Mouse (Mus musculus): ENCODE data around the gene AW146154. TPM values are rescaled to one million over a fixed set of nuclear protein-coding genes. Genes with fewer than 3 reads are reported as not detected.
"Not testable (repeated sequence)": the region's sequence is repeated elsewhere in the genome, so short reads cannot be mapped to it uniquely, and the experiment has no call there.

The AW146154 gene
- total and polyA plus RNA-seq, 3 experiments, result 2.2 to 5.2 (median 3.3) TPM

GRCm38 (mm10) chr7:41497871-41498270, 1.8 kb downstream of the AW146154 start:
- TF ChIP-seq CTCF (IDR thresholded peaks at IDR 0.05) (no peak), EP300 (IDR thresholded peaks at IDR 0.05; ENCODE audit: insufficient read depth, low read depth, low read length) (no peak), POLR2A (IDR thresholded peaks at IDR 0.05; ENCODE audit: insufficient read depth, low read depth, low read length) (no peak)
- Histone ChIP-seq H3K36me3 (ENCODE audit: control insufficient read depth, insufficient read depth, low read length) (no peaks in the 10 kb centered on the region), H3K4me1 (ENCODE audit: control insufficient read depth, insufficient read depth, low read length) (no peaks in the 10 kb centered on the region), H3K4me3 (no peak overlapping the region), H3K27me3 (ENCODE audit: control insufficient read depth, insufficient read depth, low read length) (no peaks in the 10 kb centered on the region), H3K9ac (ENCODE audit: low read depth, low read length) (no peak overlapping the region), H3K79me2 (replicated peaks; ENCODE audit: control insufficient read depth, insufficient read depth, low read length) (no peaks in the 10 kb centered on the region; the same call in 1 of the 2 replicates), H3K27ac (no peak overlapping the region)
- 99% methylated on average over 2 of the region's 2 CpGs for WGBS
- DNase-seq, result no peak
- intact Hi-C loops (cut with DNase I), result loop anchor here (2.0 kb wide), 2 partner anchors 103 to 135 kb away; partner anchors contain the start of gene Zfp788

- no peak for DNase-seq
- intact Hi-C loops (cut with DNase I), result no loop called here
- 16% methylated on average over 10 of the region's 10 CpGs for WGBS
- H3K27me3 ChIP-seq (ENCODE audit: control insufficient read depth, insufficient read depth, low read length), result no peaks in the 10 kb centered on the region
- H3K36me3 ChIP-seq (ENCODE audit: control insufficient read depth, insufficient read depth, low read length), result no peaks in the 10 kb centered on the region
- H3K27ac ChIP-seq, result no peak overlapping the region
- H3K9ac ChIP-seq (ENCODE audit: low read depth, low read length), result no peak overlapping the region
- H3K4me3 ChIP-seq, result no peak overlapping the region
- TF ChIP-seq POLR2A (IDR thresholded peaks at IDR 0.05; ENCODE audit: insufficient read depth, low read depth, low read length), result no peak
- no peak for TF ChIP-seq CTCF (IDR thresholded peaks at IDR 0.05)
- no peak for TF ChIP-seq EP300 (IDR thresholded peaks at IDR 0.05; ENCODE audit: insufficient read depth, low read depth, low read length)
- no peaks in the 10 kb centered on the region for H3K79me2 ChIP-seq (replicated peaks; ENCODE audit: control insufficient read depth, insufficient read depth, low read length)
- no peaks in the 10 kb centered on the region for H3K4me1 ChIP-seq (ENCODE audit: control insufficient read depth, insufficient read depth, low read length)
These were observed 47.8 kb downstream of the AW146154 start for GRCm38 (mm10) chr7:41451864-41452263.

GRCm38 (mm10) chr7:41448596-41448995, 51.1 kb downstream of the AW146154 start, which contains the start of gene Vmn2r57:
Gene Vmn2r57 (minus strand): TSS chr7:41448696.
- DNase-seq; H3K4me1 ChIP-seq (ENCODE audit: control insufficient read depth, insufficient read depth, low read length); intact Hi-C loops (cut with DNase I); H3K4me3 ChIP-seq; H3K27me3 ChIP-seq (ENCODE audit: control insufficient read depth, insufficient read depth, low read length); H3K79me2 ChIP-seq (replicated peaks; ENCODE audit: control insufficient read depth, insufficient read depth, low read length); H3K27ac ChIP-seq; H3K9ac ChIP-seq (ENCODE audit: low read depth, low read length); H3K36me3 ChIP-seq (ENCODE audit: control insufficient read depth, insufficient read depth, low read length): not testable (repeated sequence)
- 62% methylated on average over 1 of the region's 1 CpGs for WGBS

Other genes with a start within 250 kb of the AW146154 start
- gene AI987944, start 106.5 kb downstream of the AW146154 start, total RNA-seq (2021), result 10 to 100 TPM; 10.1 to 10.6 TPM
- 3.5 and 6.5 TPM in 2 replicates for gene AI987944, start 106.5 kb downstream of the AW146154 start, polyA plus RNA-seq (2012; rRNA removed)
- under 1 TPM; 0.16 to 0.20 TPM for gene Vmn2r57, start 51.2 kb downstream of the AW146154 start, total RNA-seq (2021)
- gene Vmn2r57, start 51.2 kb downstream of the AW146154 start, polyA plus RNA-seq (2012; rRNA removed), result 0.23 and 0.25 TPM in 2 replicates
- under 1 TPM; 0.08 to 0.09 TPM for gene Gm20449, start 473 bp downstream of the AW146154 start, total RNA-seq (2021)
- gene Gm20449, start 473 bp downstream of the AW146154 start, polyA plus RNA-seq (2012; rRNA removed), result 0.04 and 0.20 TPM in 2 replicates
- gene Gm6871, start 73.8 kb upstream of the AW146154 start, total RNA-seq (2021), result under 1 TPM in 1 of 2 experiments, not detected in 1; 0.16 TPM
- gene Gm6871, start 73.8 kb upstream of the AW146154 start, polyA plus RNA-seq (2012; rRNA removed), result not detected in 2 replicates
- 1 to 10 TPM; 8.5 to 9.2 TPM for gene 2610021A01Rik, start 99.3 kb upstream of the AW146154 start, total RNA-seq (2021)
- gene 2610021A01Rik, start 99.3 kb upstream of the AW146154 start, polyA plus RNA-seq (2012; rRNA removed), result 3.4 and 4.4 TPM in 2 replicates
- 10 to 100 TPM in 1 of 2 experiments, 1 to 10 TPM in 1; 8.5 to 10.4 TPM for gene Zfp788, start 133.3 kb upstream of the AW146154 start, total RNA-seq (2021)
- 0.90 and 2.3 TPM in 2 replicates for gene Zfp788, start 133.3 kb upstream of the AW146154 start, polyA plus RNA-seq (2012; rRNA removed)

Data from heart, adult 2 months (tissue).